ENCODE assay signal across 13 mouse cellular contexts in genomic region chr3:153485176-153485575, GRCm38 (mm10).
"Had no signal": no experiment of that assay in that cellular context is flagged by ENCODE, and none has a peak within 500 bp of the region (broad histone marks: within the 10 kb centered on the region; RNA-seq: fewer than 3 reads in every experiment).

No protein-coding gene starts in this region.

- H3K9ac ChIP-seq: liver, embryonic 12.5 days; liver, embryonic 15.5 days; lung, embryonic 15.5 days; neural tube, embryonic 12.5 days; neural tube, embryonic 15.5 days had no signal

- H3K9me3 ChIP-seq: liver, embryonic 12.5 days; liver, embryonic 15.5 days; lung, embryonic 15.5 days; midbrain, embryonic 10.5 days; neural tube, embryonic 12.5 days; neural tube, embryonic 15.5 days had no signal

- DNase-seq: midbrain, embryonic 14.5 days; thymus, adult 2 months; thymus, postnatal 14 days; thymus, postnatal 4 days had no signal

- H3K27me3 ChIP-seq: liver, embryonic 12.5 days; liver, embryonic 15.5 days; lung, embryonic 15.5 days; megakaryocyte, embryonic 14.5 days; neural tube, embryonic 12.5 days; neural tube, embryonic 15.5 days had no signal

- H3K4me2 ChIP-seq: liver, embryonic 12.5 days; liver, embryonic 15.5 days; lung, embryonic 15.5 days; neural tube, embryonic 12.5 days; neural tube, embryonic 15.5 days had no signal

- ATAC-seq: liver, embryonic 12.5 days had no signal

- H3K27ac ChIP-seq: kidney, postnatal 0 days; liver, embryonic 12.5 days; liver, embryonic 15.5 days; lung, embryonic 15.5 days; midbrain, embryonic 10.5 days; neural tube, embryonic 12.5 days; neural tube, embryonic 15.5 days; stomach, postnatal 0 days had no signal

- H3K4me1 ChIP-seq: lung, embryonic 15.5 days had no signal

- H3K4me3 ChIP-seq: liver, embryonic 12.5 days; liver, embryonic 15.5 days; lung, embryonic 15.5 days; megakaryocyte, embryonic 14.5 days; midbrain, embryonic 10.5 days; neural tube, embryonic 12.5 days; neural tube, embryonic 15.5 days had no signal

- H3K36me3 ChIP-seq: liver, embryonic 12.5 days; liver, embryonic 15.5 days; lung, embryonic 15.5 days; midbrain, embryonic 10.5 days; neural tube, embryonic 12.5 days; neural tube, embryonic 15.5 days had no signal
